Mouse (Mus musculus): ENCODE measurements around the gene Ppp2r3a. TPM values are rescaled to one million over a fixed set of nuclear protein-coding genes. Genes with fewer than 3 reads are reported as not detected.

The Ppp2r3a gene
- total and polyA plus RNA-seq, 3 experiments: 1.1 to 3.0 TPM; not detected in 1

GRCm38 (mm10) chr9:101057156-101057555 lies 194.4 kb downstream of the Ppp2r3a start:
- no peaks in the 10 kb centered on the region for H3K79me2 ChIP-seq (ENCODE audit: control insufficient read depth, insufficient read depth, low read length, poor library complexity)
- H3K4me1 ChIP-seq (ENCODE audit: control insufficient read depth in 1 of 2, insufficient read depth in 2 of 2, low read length in 2 of 2): no peaks in the 10 kb centered on the region
- H3K27me3 ChIP-seq (ENCODE audit: control insufficient read depth in 1 of 2, insufficient read depth in 2 of 2, low read length in 2 of 2): no peaks in the 10 kb centered on the region
- H3K27ac ChIP-seq (ENCODE audit: control insufficient read depth, low read depth, low read length): no peak overlapping the region
- no peak for TF ChIP-seq MXI1 (IDR thresholded peaks at IDR 0.05; ENCODE audit: low read depth, low read length)
- TF ChIP-seq TAL1 (IDR thresholded peaks at IDR 0.05; ENCODE audit: low read length): no peak
- no peak for TF ChIP-seq ZNF384 (IDR thresholded peaks at IDR 0.05; ENCODE audit: low read depth, low read length)
- no peak for TF ChIP-seq E2F4 (IDR thresholded peaks at IDR 0.05; ENCODE audit: borderline replicate concordance, low read depth, low read length)
- no peak for TF ChIP-seq MAZ (IDR thresholded peaks at IDR 0.05; ENCODE audit: low read depth, low read length)
- no peak for TF ChIP-seq EP300 (IDR thresholded peaks at IDR 0.05; ENCODE audit: low read depth in 1 of 2, low read length in 2 of 2)
- no peak for TF ChIP-seq MEF2A (IDR thresholded peaks at IDR 0.05; ENCODE audit: extremely low read depth, insufficient replicate concordance, low read depth, low read length, poor library complexity, severe bottlenecking)
- no peaks in the 10 kb centered on the region for H3K36me3 ChIP-seq (ENCODE audit: control insufficient read depth in 1 of 2, insufficient read depth in 2 of 2, low read length in 2 of 2)
- H3K9ac ChIP-seq (ENCODE audit: control insufficient read depth, low read depth, low read length, poor library complexity, severe bottlenecking): no peak overlapping the region
- no peaks in the 10 kb centered on the region for H3K9me3 ChIP-seq (replicated peaks; ENCODE audit: insufficient read depth, low read length)
- no peak for DNase-seq (ENCODE audit: low read depth, low spot score)
- H3K4me3 ChIP-seq (ENCODE audit: control insufficient read depth in 1 of 2, insufficient read depth in 1 of 2, low read depth in 2 of 2, low read length in 2 of 2): no peak overlapping the region

Other genes with a start within 250 kb of the Ppp2r3a start
- gene Pccb, start 216.9 kb downstream of the Ppp2r3a start, total RNA-seq (2012; rRNA removed): 11.5 and 13.2 TPM in 2 replicates
- gene Pccb, start 216.9 kb downstream of the Ppp2r3a start, polyA plus RNA-seq (2012; ENCODE audit: insufficient read depth in 1 of 2, insufficient read length in 2 of 2, low read depth in 1 of 2, low replicate concordance in 2 of 2, missing spikeins in 1 of 2): 10 to 100 TPM in 1 of 2 experiments, not detected in 1; 21.1 TPM
- gene Msl2, start 177.7 kb downstream of the Ppp2r3a start, total RNA-seq (2012; rRNA removed): 19.7 and 20.5 TPM in 2 replicates
- 10 to 100 TPM; 29.6 to 39.6 TPM for gene Msl2, start 177.7 kb downstream of the Ppp2r3a start, polyA plus RNA-seq (2012; ENCODE audit: insufficient read depth in 1 of 2, insufficient read length in 2 of 2, low read depth in 1 of 2, low replicate concordance in 2 of 2, missing spikeins in 1 of 2)